Mouse (Mus musculus): ENCODE results near the gene Lactbl1.

Lactbl1 gene

DNA sequence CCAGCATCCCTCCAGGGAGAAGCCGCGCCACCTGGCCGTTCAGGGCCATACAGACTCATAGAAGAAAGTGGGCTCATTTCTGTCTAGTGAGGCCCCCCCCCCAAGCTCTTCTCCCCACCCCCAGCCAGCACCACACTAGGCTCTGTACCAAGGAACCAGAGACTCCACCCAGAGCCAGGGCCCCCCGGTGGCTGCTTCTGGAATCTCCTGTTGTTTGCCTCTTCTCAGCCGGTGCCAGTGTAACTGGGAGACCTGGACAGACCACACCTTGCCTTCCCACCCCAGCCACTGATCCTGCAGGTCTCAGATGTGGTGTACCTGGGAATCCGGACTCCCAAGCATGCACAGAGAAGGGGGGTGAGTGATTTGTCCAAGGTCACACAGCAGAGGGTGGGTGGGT lies 62.1 kb downstream of the Lactbl1 start:
- no peak for DNase-seq (ENCODE audit: low spot score)

GRCm38 (mm10) chr4:136685431-136685869 lies 63.0 kb downstream of the Lactbl1 start:
- no peak for DNase-seq (ENCODE audit: low spot score)

- DNase-seq (ENCODE audit: low spot score): no peak
Observed at GRCm38 (mm10) chr4:136688113-136688512, 65.7 kb downstream of the Lactbl1 start.

Measured in ovary, postnatal 36 days (tissue).